Mouse (Mus musculus): ENCODE results near the gene Dmpk. TPM values are rescaled to one million over a fixed set of nuclear protein-coding genes. Genes with fewer than 3 reads are reported as not detected.

The Dmpk gene
- polyA plus RNA-seq, 1 experiment: 248 TPM

- DNase-seq (ENCODE audit: low read depth): no peak
Observed at GRCm38 (mm10) chr7:19096421-19096976, 12.8 kb downstream of the Dmpk start.

GRCm38 (mm10) chr7:19097217-19097616, 13.6 kb downstream of the Dmpk start:
- no peak for DNase-seq (ENCODE audit: low read depth)

GRCm38 (mm10) chr7:19097863-19098262, 14.2 kb downstream of the Dmpk start:
- no peak for DNase-seq (ENCODE audit: low read depth)

- no peak for DNase-seq (ENCODE audit: low read depth)
Observed at GRCm38 (mm10) chr7:19098811-19099210, 15.2 kb downstream of the Dmpk start.

GRCm38 (mm10) chr7:19100290-19100689, 16.6 kb downstream of the Dmpk start:
- no peak for DNase-seq (ENCODE audit: low read depth)

GRCm38 (mm10) chr7:19103741-19104140, 20.1 kb downstream of the Dmpk start:
- no peak for DNase-seq (ENCODE audit: low read depth)

- DNase-seq (ENCODE audit: low read depth): no peak
Observed at GRCm38 (mm10) chr7:19104486-19104885, 20.8 kb downstream of the Dmpk start.

GRCm38 (mm10) chr7:19107436-19107835, 23.8 kb downstream of the Dmpk start:
- DNase-seq (ENCODE audit: low read depth): no peak

GRCm38 (mm10) chr7:19109565-19109964, 25.9 kb downstream of the Dmpk start:
- DNase-seq (ENCODE audit: low read depth): no peak

- DNase-seq (ENCODE audit: low read depth): no peak
Observed at GRCm38 (mm10) chr7:19118028-19118771, 34.6 kb downstream of the Dmpk start, which contains the start of gene Gm4969. Gene Gm4969 (minus strand): TSS chr7:19118368.

- DNase-seq (ENCODE audit: low read depth): no peak
Observed at GRCm38 (mm10) chr7:19119083-19119482, 35.4 kb downstream of the Dmpk start.

- DNase-seq (ENCODE audit: low read depth): peak; percentile 90
Observed at GRCm38 (mm10) chr7:19119631-19120429, 36.2 kb downstream of the Dmpk start, which contains the start of gene Fbxo46. Gene Fbxo46 (plus strand): TSS chr7:19119859.

- DNase-seq (ENCODE audit: low read depth): no peak
Observed at GRCm38 (mm10) chr7:19121686-19122085, 38.0 kb downstream of the Dmpk start.

- DNase-seq (ENCODE audit: low read depth): no peak
Observed at GRCm38 (mm10) chr7:19124713-19125112, 41.1 kb downstream of the Dmpk start.

GRCm38 (mm10) chr7:19127744-19128143, 44.1 kb downstream of the Dmpk start:
- no peak for DNase-seq (ENCODE audit: low read depth)

GRCm38 (mm10) chr7:19129396-19129795, 45.7 kb downstream of the Dmpk start:
- no peak for DNase-seq (ENCODE audit: low read depth)

- no peak for DNase-seq (ENCODE audit: low read depth)
Observed at GRCm38 (mm10) chr7:19130657-19131056, 47.0 kb downstream of the Dmpk start.

GRCm38 (mm10) chr7:19131324-19131848, 47.7 kb downstream of the Dmpk start:
- peak; percentile 85 for DNase-seq (ENCODE audit: low read depth)

- no peak for DNase-seq (ENCODE audit: low read depth)
Observed at GRCm38 (mm10) chr7:19136168-19136567, 52.5 kb downstream of the Dmpk start.

GRCm38 (mm10) chr7:19136673-19137334, 53.2 kb downstream of the Dmpk start:
- DNase-seq (ENCODE audit: low read depth): no peak

- no peak for DNase-seq (ENCODE audit: low read depth)
Observed at GRCm38 (mm10) chr7:19137380-19137779, 53.7 kb downstream of the Dmpk start.
